Mouse (Mus musculus) hindbrain, postnatal 0 days (tissue): ENCODE results near the gene Schip1. TPM values are rescaled to one million over a fixed set of nuclear protein-coding genes. Genes with fewer than 3 reads are reported as not detected.

Experiments used
- ATAC-seq: fragments of 200-750 bp; cut with Nextera tagmentation; 2 replicates; pipeline ENCODE4 v1.8.0; 2017; ENCODE audit warnings: mild to moderate bottlenecking, moderate TSS enrichment, moderate library complexity
- DNase-seq: peaks from one replicate; pipeline ENCODE4 v3.0.0-alpha.2; 2015; ENCODE audit warnings: low spot score
- H3K27ac ChIP-seq: fragments of 300-500 bp; sonication (generic); 2 replicates; pipeline ENCODE4 v1.5.1; 2014; ENCODE audit warnings: mild to moderate bottlenecking
- H3K27me3 ChIP-seq: fragments of 300-500 bp; sonication (generic); 2 replicates; pipeline ENCODE4 v1.6.1; 2014; ENCODE audit warnings: low read length, mixed read lengths; ENCODE audit not compliant: insufficient read depth
- H3K36me3 ChIP-seq: fragments of 300-500 bp; sonication (generic); 2 replicates; pipeline ENCODE4 v1.6.1; 2014; ENCODE audit warnings: low read length, mixed read lengths; ENCODE audit not compliant: insufficient read depth
- H3K4me1 ChIP-seq: fragments of 300-500 bp; sonication (generic); 2 replicates; pipeline ENCODE4 v1.6.1; 2014; ENCODE audit warnings: antibody characterized with exemption, low read length, mixed read lengths; ENCODE audit not compliant: insufficient read depth
- H3K4me2 ChIP-seq: fragments of 300-500 bp; sonication (generic); 2 replicates; pipeline ENCODE4 v1.6.1; 2014; ENCODE audit warnings: low read depth, mild to moderate bottlenecking, low read length, moderate library complexity, mixed read lengths
- H3K4me3 ChIP-seq: fragments of 300-500 bp; sonication (generic); 2 replicates; pipeline ENCODE4 v1.5.1; 2014; ENCODE audit warnings: low read length
- H3K9ac ChIP-seq: fragments of 300-500 bp; sonication (generic); replicated peaks from 2 replicates; pipeline ENCODE4 v1.6.1; 2014; ENCODE audit warnings: mild to moderate bottlenecking, low read length, moderate library complexity, mixed read lengths
- H3K9me3 ChIP-seq: fragments of 300-500 bp; sonication (generic); 2 replicates; pipeline ENCODE4 v1.6.1; 2016; ENCODE audit warnings: low read length, mixed read lengths
- CTCF ChIP-seq: IDR thresholded peaks from 2 replicates; pipeline ENCODE4 v1.5.1; 2016; ENCODE audit warnings: antibody characterized with exemption, control low read depth, low read depth
- WGBS: fragments of 180-500 bp; shearing (Covaris S2); extraction: QIAGEN DNeasy Blood & Tissue Kit; methylation state at CpG from one replicate; pipeline ENCODE4 v1.1.7; 2014; 5-methylcytosine and 5-hydroxymethylcytosine counted together
- polyA plus RNA-seq: library from polyadenylated mRNA; unstranded; fragments of >200 nt; fragmentation: Nextera tagmentation; extraction: Ambion mirVana; gene quantifications from 2 replicates; pipeline ENCODE4 v1.2.1, GENCODE M21; 2015
- total RNA-seq: library from RNA; depleted of rRNA; stranded (reverse); fragments of >200 nt; gene quantifications from 2 replicates; pipeline ENCODE4 v1.2.3, GENCODE M21; 2014

Gene Schip1
- total and polyA plus RNA-seq, 2 experiments from 2014 or later, result 94.3 to 163 TPM

- ATAC-seq, result no peak
- no peak overlapping the region for H3K4me2 ChIP-seq
- 88% methylated on average over 7 of the region's 7 CpGs for WGBS
These were observed 411.7 kb downstream of the Schip1 start for GRCm38 (mm10) chr3:68476336-68476735.

DNA sequence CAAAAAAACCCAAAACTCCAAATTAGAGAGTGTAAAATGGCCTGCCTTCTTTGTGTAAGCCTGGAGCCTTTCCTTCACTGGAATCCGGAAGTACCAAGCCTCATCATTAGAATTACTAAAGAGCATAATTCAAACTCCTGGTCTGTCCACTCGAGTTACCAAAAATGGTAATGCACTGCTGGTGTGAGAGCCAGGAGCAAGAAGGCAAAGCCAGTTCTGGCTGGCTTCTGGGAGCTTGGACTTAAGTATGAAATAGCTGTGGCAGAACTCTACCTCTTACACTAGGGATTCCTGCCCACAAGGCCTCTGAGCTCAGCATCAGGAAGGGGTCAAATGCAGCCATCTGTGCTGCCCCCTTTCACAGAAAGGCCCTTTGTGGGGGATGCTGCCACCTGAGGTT, 412.9 kb downstream of the Schip1 start:
- Histone ChIP-seq H3K9ac (no peak overlapping the region), H3K9me3 (no peaks in the 10 kb centered on the region), H3K4me3 (no peak overlapping the region), H3K4me1 (peaks cover 2% of the 10 kb centered on the region; the same call in 1 of the 2 replicates), H3K27me3 (no peaks in the 10 kb centered on the region), H3K36me3 (no peaks in the 10 kb centered on the region), H3K27ac (no peak overlapping the region), H3K4me2 (no peak overlapping the region)
- TF ChIP-seq CTCF, result no peak
- 47% methylated on average over 2 of the region's 2 CpGs for WGBS
- no peak for ATAC-seq
- no peak for DNase-seq

More at GRCm38 (mm10) chr3:68476336-68476735, 411.7 kb downstream of the Schip1 start:
- H3K27me3 ChIP-seq, result no peaks in the 10 kb centered on the region
- H3K4me1 ChIP-seq, result peaks cover 2% of the 10 kb centered on the region; the same call in 1 of the 2 replicates
- H3K9me3 ChIP-seq, result no peaks in the 10 kb centered on the region
- H3K9ac ChIP-seq, result no peak overlapping the region
- H3K27ac ChIP-seq, result no peak overlapping the region
- TF ChIP-seq CTCF, result no peak
- DNase-seq, result no peak
- H3K4me3 ChIP-seq, result no peak overlapping the region
- H3K36me3 ChIP-seq, result no peaks in the 10 kb centered on the region

- no peak for ATAC-seq
- no peak for DNase-seq
- no peaks in the 10 kb centered on the region for H3K27me3 ChIP-seq
- H3K9ac ChIP-seq, result no peak overlapping the region
- no peaks in the 10 kb centered on the region for H3K36me3 ChIP-seq
- H3K4me3 ChIP-seq, result no peak overlapping the region
- H3K27ac ChIP-seq, result no peak overlapping the region
- H3K4me2 ChIP-seq, result no peak overlapping the region
- H3K9me3 ChIP-seq, result no peaks in the 10 kb centered on the region
- 66% methylated on average over 6 of the region's 6 CpGs for WGBS
- no peak for TF ChIP-seq CTCF
- peaks cover 2% of the 10 kb centered on the region; the same call in 1 of the 2 replicates for H3K4me1 ChIP-seq
These were observed 414.7 kb downstream of the Schip1 start for GRCm38 (mm10) chr3:68479266-68479665.

DNA sequence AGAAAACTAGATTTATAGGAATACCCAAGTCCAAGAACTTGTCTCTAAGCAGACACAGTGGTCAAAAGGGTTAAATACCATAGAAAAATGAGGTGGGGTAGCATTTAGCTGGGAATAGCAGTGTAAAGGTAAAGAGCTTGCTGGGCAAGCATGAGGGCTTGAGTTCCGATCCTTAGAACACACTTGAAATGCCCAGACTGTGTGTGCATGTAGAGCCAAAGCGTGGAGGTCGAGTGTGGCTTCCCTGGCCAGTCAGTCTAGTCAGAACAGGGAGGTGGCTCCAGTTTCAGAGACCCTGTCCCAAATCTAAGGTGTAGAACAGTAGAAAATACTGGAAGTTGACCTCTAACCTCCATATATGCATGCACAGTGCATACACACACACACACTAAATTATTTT, 418.9 kb downstream of the Schip1 start:
- no peak for ATAC-seq
- no peaks in the 10 kb centered on the region for H3K9me3 ChIP-seq
- H3K9ac ChIP-seq, result no peak overlapping the region
- no peaks in the 10 kb centered on the region for H3K27me3 ChIP-seq
- H3K4me2 ChIP-seq, result no peak overlapping the region
- no peak overlapping the region for H3K27ac ChIP-seq
- no peaks in the 10 kb centered on the region for H3K36me3 ChIP-seq
- TF ChIP-seq CTCF, result no peak
- H3K4me1 ChIP-seq, result no peaks in the 10 kb centered on the region
- H3K4me3 ChIP-seq, result no peak overlapping the region
- 79% methylated on average over 3 of the region's 3 CpGs for WGBS
- DNase-seq, result no peak

DNA sequence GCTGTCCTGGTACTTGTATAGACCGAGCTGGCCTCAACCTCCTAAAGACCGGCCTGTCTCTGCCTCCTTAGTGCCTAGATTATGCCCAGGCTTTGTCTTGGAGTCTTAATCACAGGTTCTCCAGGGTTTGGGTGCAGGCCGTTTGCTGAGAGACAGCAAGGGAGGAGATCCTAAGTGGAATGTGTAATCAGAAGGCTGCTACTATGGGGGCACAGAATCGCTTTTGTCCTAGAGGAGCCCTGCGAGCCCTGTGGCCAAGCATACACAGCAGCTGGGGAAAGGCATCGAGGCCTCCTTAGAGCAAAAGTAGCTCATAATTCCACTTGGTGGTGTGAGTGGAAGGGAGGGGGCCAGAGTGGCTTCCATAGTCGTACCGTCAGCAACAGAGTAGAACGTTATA, 419.4 kb downstream of the Schip1 start:
- Histone ChIP-seq H3K27me3 (no peaks in the 10 kb centered on the region), H3K27ac (no peak overlapping the region), H3K4me1 (no peaks in the 10 kb centered on the region), H3K4me3 (no peak overlapping the region), H3K36me3 (no peaks in the 10 kb centered on the region), H3K9ac (no peak overlapping the region), H3K9me3 (no peaks in the 10 kb centered on the region), H3K4me2 (no peak overlapping the region)
- DNase-seq, result no peak
- WGBS, result 84% methylated on average over 9 of the region's 9 CpGs
- ATAC-seq, result no peak
- TF ChIP-seq CTCF, result no peak

DNA sequence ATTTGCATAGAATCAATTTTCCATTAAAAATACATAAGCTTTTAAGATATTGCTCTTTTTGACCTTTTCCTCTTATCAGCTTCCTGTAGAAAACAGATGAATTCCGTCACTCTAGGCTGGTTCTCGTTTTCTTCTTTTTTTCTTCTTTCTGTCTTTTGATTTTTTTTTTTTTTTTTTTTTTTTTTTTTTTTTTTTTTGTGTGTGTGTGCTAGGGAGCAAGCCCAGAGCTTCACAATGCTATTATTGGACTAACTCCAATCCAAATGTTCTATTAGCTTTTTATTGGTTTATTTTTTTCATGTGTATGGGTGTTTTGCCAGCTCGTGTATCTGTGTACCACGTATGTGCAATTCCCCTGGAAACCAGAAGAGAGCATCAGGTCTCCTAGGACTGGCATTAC, 420.0 kb downstream of the Schip1 start:
- H3K36me3 ChIP-seq, result no peaks in the 10 kb centered on the region
- 89% methylated on average over 4 of the region's 4 CpGs for WGBS
- H3K9ac ChIP-seq, result no peak overlapping the region
- no peak for TF ChIP-seq CTCF
- H3K4me3 ChIP-seq, result no peak overlapping the region
- H3K27me3 ChIP-seq, result no peaks in the 10 kb centered on the region
- H3K4me1 ChIP-seq, result no peaks in the 10 kb centered on the region
- ATAC-seq (no peak), DNase-seq (no peak)
- H3K27ac ChIP-seq, result no peak overlapping the region
- H3K9me3 ChIP-seq, result no peaks in the 10 kb centered on the region
- no peak overlapping the region for H3K4me2 ChIP-seq

GRCm38 (mm10) chr3:68487621-68488020, 423.0 kb downstream of the Schip1 start:
- H3K4me3 ChIP-seq, result no peak overlapping the region
- no peaks in the 10 kb centered on the region for H3K36me3 ChIP-seq
- no peak for TF ChIP-seq CTCF
- no peak for DNase-seq
- WGBS, result 52% methylated on average over 1 of the region's 1 CpGs
- H3K4me2 ChIP-seq, result no peak overlapping the region
- no peak overlapping the region for H3K27ac ChIP-seq
- H3K4me1 ChIP-seq, result no peaks in the 10 kb centered on the region
- ATAC-seq, result no peak
- H3K9ac ChIP-seq, result no peak overlapping the region
- no peaks in the 10 kb centered on the region for H3K27me3 ChIP-seq
- H3K9me3 ChIP-seq, result no peaks in the 10 kb centered on the region
